In the genomic region with DNA sequence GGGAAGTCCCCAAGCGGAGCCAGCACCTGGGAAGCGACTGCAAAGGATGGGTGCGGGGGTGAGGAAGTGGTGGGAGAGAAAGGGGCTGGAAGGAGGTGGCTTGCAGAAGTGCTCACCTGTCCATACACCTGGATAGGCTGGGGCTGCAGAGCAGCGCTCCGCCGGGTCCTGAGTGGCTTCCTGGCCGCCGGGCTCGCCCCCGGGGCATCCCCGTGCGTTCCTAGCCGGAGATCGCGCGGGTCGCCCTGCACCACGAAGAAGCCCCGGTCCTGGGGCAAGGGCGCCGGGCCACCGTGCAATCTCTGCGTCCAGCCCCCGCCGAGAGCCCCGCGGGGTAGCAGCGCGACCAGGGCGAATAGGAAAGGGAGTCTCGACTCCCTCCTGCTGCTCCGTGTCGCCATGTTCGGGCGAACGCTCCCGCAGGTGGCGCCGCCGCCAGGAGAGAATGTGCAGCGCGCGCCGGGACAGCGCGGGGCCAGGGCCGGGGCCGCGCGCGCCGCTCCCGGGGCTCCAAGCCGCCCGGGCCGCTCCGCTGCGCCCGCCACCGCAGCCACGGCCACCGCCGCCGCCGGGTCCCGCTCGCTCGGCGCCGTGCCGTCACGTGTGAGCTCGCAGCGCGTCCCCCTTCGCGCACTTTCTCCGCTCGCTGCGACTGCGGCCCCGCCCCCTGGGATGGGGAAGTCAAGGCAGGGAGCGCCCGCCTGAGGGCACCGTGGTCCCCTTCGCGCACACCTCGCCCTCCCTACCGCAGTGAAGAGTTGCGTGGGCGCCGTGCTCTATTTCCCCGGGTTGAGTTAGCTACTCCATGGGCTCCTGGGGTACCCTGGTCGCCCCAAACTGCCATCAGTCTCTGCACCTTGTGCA, we compare ENCODE assay signal across 7 mouse cellular contexts. TPM values are rescaled to one million over a fixed set of nuclear protein-coding genes. Genes with fewer than 3 reads are reported as not detected.
DNase-seq lines count a peak whose midpoint lies in the region; ATAC-seq and TF ChIP-seq lines count a peak whose summit lies in the region.

A gene (minus strand): TSS at position 585 of the 864 bp plus-strand sequence.

- no peaks in the 10 kb centered on the region for H3K27me3 ChIP-seq in embryonic facial prominence, embryonic 14.5 days (replicated peaks; ENCODE audit: control insufficient read depth, insufficient read depth, low read length)
- no peaks in the 10 kb centered on the region for H3K27me3 ChIP-seq in kidney, adult 2 months (replicated peaks; ENCODE audit: control insufficient read depth, insufficient read depth, low read length)
- H3K27me3 ChIP-seq in limb, embryonic 14.5 days (ENCODE audit: control insufficient read depth, insufficient read depth, low read length), result no peaks in the 10 kb centered on the region; the same call in 1 of the 2 replicates
- H3K27me3 ChIP-seq in midbrain, embryonic 15.5 days (replicated peaks), result 0 out of 2 replicates have a peak, but pooled peaks cover 3% of the 10 kb centered on the region
- H3K27me3 ChIP-seq in splenic B cell, adult 2 months (ENCODE audit: control insufficient read depth, insufficient read depth, low read length, poor library complexity, severe bottlenecking), result no peaks in the 10 kb centered on the region

- TF ChIP-seq CTCF in kidney, adult 2 months (conservative IDR thresholded peaks at IDR 0.05; ENCODE audit: insufficient read depth, insufficient read length, low read depth, low read length), result peak; percentile 48; the same call in 1 of the 2 replicates

- H3K4me1 ChIP-seq in embryonic facial prominence, embryonic 14.5 days (ENCODE audit: control insufficient read depth, insufficient read depth, low read length), result peaks cover 16% of the 10 kb centered on the region; the same call in 1 of the 2 replicates
- H3K4me1 ChIP-seq in kidney, adult 2 months (ENCODE audit: control insufficient read depth, insufficient read depth, low read length), result peaks cover 12% of the 10 kb centered on the region
- peaks cover 7% of the 10 kb centered on the region for H3K4me1 ChIP-seq in limb, embryonic 14.5 days (ENCODE audit: control insufficient read depth, insufficient read depth, low read length)
- H3K4me1 ChIP-seq in midbrain, embryonic 15.5 days, result peaks cover 25% of the 10 kb centered on the region

- H3K9ac ChIP-seq in embryonic facial prominence, embryonic 14.5 days (ENCODE audit: low read depth, low read length), result peak within 1 kb of the TSS; percentile 80
- H3K9ac ChIP-seq in limb, embryonic 14.5 days (ENCODE audit: low read depth, low read length, severe bottlenecking), result peak within 1 kb of the TSS; percentile 77
- H3K9ac ChIP-seq in midbrain, embryonic 15.5 days, result peak within 1 kb of the TSS; percentile 83

- peak; percentile 39 to 57 for DNase-seq in adrenal gland, postnatal 4 days (ENCODE audit: low spot score in 2 of 2)
- DNase-seq in embryonic facial prominence, embryonic 14.5 days (ENCODE audit: low spot score), result peak; percentile 73
- peak; percentile 11 for DNase-seq in heart, adult 8-10 months (ENCODE audit: low spot score)
- DNase-seq in kidney, adult 2 months, result peak; percentile 80
- DNase-seq in limb, embryonic 14.5 days (ENCODE audit: low spot score), result peak; percentile 40
- peak; percentile 84 for DNase-seq in splenic B cell, adult 2 months (ENCODE audit: low read depth, low spot score)

- peak within 1 kb of the TSS; percentile 79 for H3K4me3 ChIP-seq in embryonic facial prominence, embryonic 14.5 days (ENCODE audit: low read depth, low read length)
- H3K4me3 ChIP-seq in kidney, adult 2 months (ENCODE audit: insufficient read depth, low read depth, low read length), result peak within 1 kb of the TSS; percentile 86
- H3K4me3 ChIP-seq in limb, embryonic 14.5 days (replicated peaks; ENCODE audit: low read length), result peak within 1 kb of the TSS; percentile 78
- peak within 1 kb of the TSS; percentile 57 for H3K4me3 ChIP-seq in midbrain, embryonic 15.5 days

- WGBS in embryonic facial prominence, embryonic 14.5 days, result 2% methylated on average over 14 of the region's 94 CpGs
- 4% methylated on average over 90 of the region's 94 CpGs for WGBS in kidney, adult 2 months
- 0% methylated on average over 41 of the region's 94 CpGs for WGBS in limb, embryonic 14.5 days
- WGBS in midbrain, embryonic 15.5 days, result under 1% methylated on average over 92 of the region's 94 CpGs

- peak; percentile 16 for TF ChIP-seq POLR2A in kidney, adult 2 months (IDR thresholded peaks at IDR 0.05; ENCODE audit: low read depth, low read length)
- 0 out of 2 replicates have a peak, but pooled peaks have one; percentile 27 for TF ChIP-seq POLR2A in limb, embryonic 14.5 days (IDR thresholded peaks at IDR 0.05; ENCODE audit: borderline replicate concordance, extremely low read depth, insufficient read depth, insufficient read length)

- H3K36me3 ChIP-seq in embryonic facial prominence, embryonic 14.5 days (ENCODE audit: control insufficient read depth, insufficient read depth, low read length), result no peaks in the 10 kb centered on the region
- H3K36me3 ChIP-seq in kidney, adult 2 months (ENCODE audit: control insufficient read depth, insufficient read depth, low read length), result no peaks in the 10 kb centered on the region
- H3K36me3 ChIP-seq in limb, embryonic 14.5 days (ENCODE audit: control insufficient read depth, insufficient read depth, low read length), result no peaks in the 10 kb centered on the region
- no peaks in the 10 kb centered on the region for H3K36me3 ChIP-seq in midbrain, embryonic 15.5 days (replicated peaks)
- H3K36me3 ChIP-seq in splenic B cell, adult 2 months (ENCODE audit: control insufficient read depth, insufficient read depth, low read length, poor library complexity, severe bottlenecking), result peaks cover 5% of the 10 kb centered on the region; the same call in 1 of the 2 replicates

- no peak within 1 kb of the TSS for H3K27ac ChIP-seq in embryonic facial prominence, embryonic 14.5 days (replicated peaks; ENCODE audit: low read depth, low read length)
- peak within 1 kb of the TSS; percentile 72 for H3K27ac ChIP-seq in kidney, adult 2 months (ENCODE audit: insufficient read depth, low read depth, low read length)
- H3K27ac ChIP-seq in limb, embryonic 14.5 days (replicated peaks; ENCODE audit: low read depth, low read length), result no peak within 1 kb of the TSS
- H3K27ac ChIP-seq in midbrain, embryonic 15.5 days, result peak within 1 kb of the TSS; percentile 60

- peak within 1 kb of the TSS; percentile 88 for H3K4me2 ChIP-seq in embryonic facial prominence, embryonic 14.5 days (ENCODE audit: low read depth, low read length)
- H3K4me2 ChIP-seq in limb, embryonic 14.5 days (replicated peaks; ENCODE audit: low read depth, low read length, severe bottlenecking), result peak within 1 kb of the TSS; percentile 97
- peak within 1 kb of the TSS; percentile 86 for H3K4me2 ChIP-seq in midbrain, embryonic 15.5 days

- H3K9me3 ChIP-seq in embryonic facial prominence, embryonic 14.5 days (ENCODE audit: control insufficient read depth, low read length), result no peaks in the 10 kb centered on the region
- no peaks in the 10 kb centered on the region for H3K9me3 ChIP-seq in limb, embryonic 14.5 days (ENCODE audit: control insufficient read depth, low read length)
- H3K9me3 ChIP-seq in midbrain, embryonic 15.5 days, result no peaks in the 10 kb centered on the region

- peak; percentile 92 for ATAC-seq in embryonic facial prominence, embryonic 14.5 days (ENCODE audit: low read depth)
- peak; percentile 85 for ATAC-seq in limb, embryonic 14.5 days (ENCODE audit: low FRiP score, low read depth)
- ATAC-seq in midbrain, embryonic 15.5 days (replicated peaks), result peak; percentile 88

RNA-seq across cellular contexts. Expression of the gene that starts here (rescaled TPM):
- 10 to 100 TPM; 18.3 to 22.9 TPM for total RNA-seq in adrenal gland, postnatal 4 days (2021)
- polyA plus RNA-seq in embryonic facial prominence, embryonic 14.5 days (2014; fragmentation: Nextera tagmentation; extraction: Ambion mirVana), result 6.6 and 9.3 TPM in 2 replicates
- 10 to 100 TPM; 15.1 to 20.9 (median 18.2) TPM for total RNA-seq in heart, adult 8-10 months (2022)
- 58.1 and 80.7 TPM in 2 replicates for polyA plus RNA-seq in kidney, adult 2 months (2012; rRNA removed)
- 7.9 and 8.2 TPM in 2 replicates for polyA plus RNA-seq in limb, embryonic 14.5 days (2012; rRNA removed)
- polyA plus RNA-seq in limb, embryonic 14.5 days (2014; fragmentation: Nextera tagmentation; extraction: Ambion mirVana), result 7.9 and 10.0 TPM in 2 replicates
- 8.1 and 10.1 TPM in 2 replicates for polyA plus RNA-seq in midbrain, embryonic 15.5 days (2015; fragmentation: Nextera tagmentation; extraction: Ambion mirVana)

Comparison
In these comparisons a context has a peak if more than half of its experiments do, and no peak if none do; other contexts are left out.
1. DNase-seq: peak in every context shown above with its lines; median percentile 84 in splenic B cell, adult 2 months; 80 in kidney, adult 2 months; 73 in embryonic facial prominence, embryonic 14.5 days; 48 in adrenal gland, postnatal 4 days; 40 in limb, embryonic 14.5 days; 11 in heart, adult 8-10 months.
2. H3K27ac ChIP-seq: peak in kidney, adult 2 months (single experiment) and midbrain, embryonic 15.5 days (single experiment); none in embryonic facial prominence, embryonic 14.5 days (single experiment) and limb, embryonic 14.5 days (single experiment).
3. Peak in every context shown above with its lines, with median percentiles within 50 percentile points of each other: ATAC-seq, H3K4me2 ChIP-seq, H3K4me3 ChIP-seq and H3K9ac ChIP-seq.